Mouse (Mus musculus) skeletal muscle tissue, adult 2 months (tissue): ENCODE data around the gene Sec13.
"Not testable (repeated sequence)": the region's sequence is repeated elsewhere in the genome, so short reads cannot be mapped to it uniquely, and the experiment has no call there.

ENCODE experiments used
- DNase-seq: peaks from one replicate; pipeline ENCODE4 v3.0.0-alpha.2; 2012; ENCODE audit warnings: low read depth, low spot score

The Sec13 gene

GRCm38 (mm10) chr6:113740236-113741217 is at the start of gene Sec13:
Gene Sec13 (minus strand): TSS chr6:113740743.
- DNase-seq = peak; percentile 69

- no peak for DNase-seq
These were observed 47.0 kb upstream of the Sec13 start for GRCm38 (mm10) chr6:113787459-113787968.

DNA sequence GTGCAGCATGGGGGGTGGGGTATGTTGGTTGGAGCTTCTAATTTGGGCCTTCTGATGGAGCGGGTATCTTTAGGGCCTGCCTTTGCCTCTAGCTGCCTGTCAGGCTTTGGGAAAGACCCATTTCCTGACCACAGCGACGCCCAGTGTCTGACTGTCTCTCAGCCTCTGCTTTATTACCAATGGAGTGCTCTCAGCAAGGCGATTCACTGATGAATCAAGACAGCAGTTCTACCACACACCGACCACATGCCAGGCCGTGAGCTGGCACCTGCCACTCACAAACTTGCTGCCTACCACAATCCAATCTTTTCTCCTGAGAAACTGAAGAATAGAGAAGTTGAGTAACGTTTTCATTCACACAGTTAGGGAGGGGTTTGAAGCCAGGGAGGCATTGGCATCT is 45.1 kb upstream of the Sec13 start:
- DNase-seq = no peak

DNA sequence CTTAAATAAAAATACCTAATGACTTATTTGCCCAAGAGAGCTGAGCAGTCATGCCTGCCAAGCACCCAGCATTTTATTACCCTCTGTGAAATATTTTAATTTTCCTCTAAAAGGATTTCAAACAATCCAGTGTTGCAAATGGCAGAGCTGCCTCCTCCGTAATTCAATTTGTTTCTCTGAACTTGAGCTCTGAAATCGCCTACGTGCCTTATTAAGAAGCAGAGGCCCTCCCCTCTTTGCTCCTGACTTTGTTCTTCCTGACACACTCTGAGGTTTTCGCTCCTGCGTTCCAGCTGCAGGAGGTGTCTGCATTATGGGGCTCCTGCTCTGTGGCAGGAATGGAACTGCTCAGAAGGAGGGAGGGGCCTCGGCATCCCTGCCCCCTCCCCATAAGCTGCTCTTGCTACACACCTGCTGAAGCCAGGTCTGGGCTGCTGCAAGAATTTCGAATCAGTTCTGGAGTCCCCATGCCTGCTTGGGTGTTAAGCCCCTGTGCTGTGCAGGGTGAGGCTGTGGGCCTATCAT is 37.7 kb upstream of the Sec13 start:
- DNase-seq = no peak

- DNase-seq = no peak
These were observed 28.3 kb upstream of the Sec13 start for GRCm38 (mm10) chr6:113768804-113769203.

DNA sequence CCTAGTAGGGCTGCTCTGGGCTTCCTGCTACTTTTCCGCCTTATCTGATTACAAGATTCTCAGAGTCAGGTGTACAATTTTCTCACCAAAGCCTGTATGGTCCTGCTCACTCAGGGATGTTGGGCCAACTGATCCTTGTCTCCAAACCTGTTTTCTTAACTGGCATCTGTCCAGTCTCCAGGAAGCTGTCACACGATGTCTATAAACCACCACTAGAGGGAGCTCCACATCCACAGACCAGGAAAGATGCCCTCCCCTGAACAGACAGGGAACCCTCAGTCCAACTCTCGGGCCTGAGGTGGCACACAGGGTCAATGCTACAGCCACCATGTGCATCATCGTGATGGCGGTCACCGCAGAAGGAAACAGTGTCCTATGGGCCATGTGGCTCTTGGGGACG is 21.1 kb upstream of the Sec13 start:
- peak; percentile 67 for DNase-seq

DNA sequence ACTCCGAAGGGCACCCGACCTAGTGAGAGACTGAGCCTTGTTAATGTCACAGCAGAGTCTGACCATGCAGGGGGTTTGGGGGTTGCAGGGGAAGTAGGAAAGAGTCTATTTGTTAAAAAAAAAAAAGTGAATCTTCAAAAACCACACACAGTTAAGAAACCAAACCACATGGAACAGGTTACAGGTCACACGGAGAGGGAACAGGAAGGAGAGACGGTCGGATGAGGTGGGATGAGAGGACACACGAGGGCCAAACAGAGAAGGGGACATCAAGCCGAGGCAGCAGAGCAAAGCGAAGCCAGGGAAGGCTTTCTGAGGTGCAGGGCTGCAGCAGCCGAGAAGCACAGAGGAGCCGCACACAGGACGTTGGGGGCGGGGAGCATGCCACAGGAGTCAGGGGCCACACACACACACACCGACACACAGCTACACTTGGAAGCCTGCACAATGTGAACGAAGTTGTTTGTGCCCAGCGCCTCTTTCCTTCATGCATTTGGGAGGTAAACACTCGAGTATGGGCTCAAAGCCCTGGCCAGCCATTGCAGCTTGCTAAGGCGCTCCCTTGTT is 8.7 kb upstream of the Sec13 start:
- no peak for DNase-seq

DNA sequence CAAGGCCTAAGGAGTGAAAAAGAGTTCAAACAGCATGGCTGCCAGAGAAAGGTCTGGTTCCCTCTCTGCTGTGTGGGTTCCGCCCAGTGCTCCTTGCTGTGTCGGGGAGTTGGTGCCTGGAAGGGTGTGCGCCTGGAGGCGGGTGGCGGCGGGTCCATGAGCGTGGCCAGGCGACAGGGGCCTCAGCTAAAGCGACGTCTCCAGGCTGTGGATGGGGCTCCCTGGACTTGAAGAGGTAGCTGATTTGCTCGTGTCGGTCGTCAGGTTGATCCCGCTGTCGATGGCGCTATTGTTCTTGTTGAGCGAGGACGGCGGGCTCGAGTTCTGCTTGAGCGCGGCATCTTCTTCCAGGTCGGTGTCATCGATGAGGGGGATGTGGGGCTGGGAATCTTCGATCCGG is 7.8 kb upstream of the Sec13 start:
- DNase-seq = no peak

GRCm38 (mm10) chr6:113747284-113747683 is 6.7 kb upstream of the Sec13 start:
- DNase-seq = no peak

DNA sequence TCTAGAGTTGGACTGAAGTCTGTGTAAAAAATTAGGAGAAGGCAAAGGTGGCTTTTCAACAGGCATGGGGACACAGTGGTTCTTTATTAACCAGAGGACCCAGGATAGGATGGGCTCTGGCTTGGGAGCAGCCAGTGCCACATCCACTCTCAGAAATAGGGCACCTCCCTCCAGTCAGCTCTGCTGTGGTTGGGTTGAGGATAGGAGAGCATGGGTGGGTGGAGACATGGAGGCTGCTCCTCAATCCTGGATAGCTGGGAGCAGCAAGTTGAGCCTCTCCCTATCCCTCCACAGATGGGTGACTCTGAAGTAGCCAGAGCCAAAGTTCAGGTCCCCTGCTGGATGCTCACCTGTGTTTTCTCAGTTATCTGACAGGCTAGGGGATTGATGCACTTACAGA is 4.6 kb upstream of the Sec13 start:
- DNase-seq = no peak

DNA sequence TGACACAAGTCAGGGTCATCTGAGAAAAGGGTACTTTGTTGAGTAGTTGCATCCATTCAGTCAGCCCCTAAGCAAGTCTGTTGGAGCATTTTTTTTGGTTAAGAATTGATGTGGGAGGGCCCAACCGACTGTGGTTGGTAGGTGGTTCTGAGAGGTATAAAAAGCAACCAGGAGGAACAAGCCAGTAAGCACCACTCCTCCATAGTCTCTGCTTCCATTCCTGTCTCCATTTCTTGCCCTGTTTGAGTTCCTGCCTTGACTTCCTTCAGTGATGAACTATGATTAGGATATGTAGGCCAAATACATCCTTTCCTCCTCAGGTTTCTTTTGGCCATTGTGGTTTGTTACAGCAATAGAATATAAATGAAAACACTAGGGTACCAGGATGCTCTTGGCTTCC is 2.6 kb upstream of the Sec13 start:
- no peak for DNase-seq

DNA sequence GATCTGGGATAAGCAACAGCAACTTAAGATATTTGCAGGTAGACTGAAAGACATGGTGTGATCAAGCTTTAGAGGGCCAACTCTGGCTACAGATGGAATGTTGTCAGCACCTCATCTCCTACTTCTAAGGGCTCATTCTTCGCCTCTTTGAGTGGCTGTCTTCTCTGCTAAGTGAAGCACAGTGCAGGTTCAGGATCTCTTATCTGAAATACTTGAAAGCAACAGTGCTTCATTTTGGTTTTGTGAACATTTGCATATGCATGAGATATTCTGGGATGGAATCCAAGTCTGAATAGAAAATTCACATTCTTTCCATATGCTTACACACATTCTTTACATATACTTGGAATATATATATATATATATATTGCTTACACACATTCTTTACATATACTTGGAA is 1.8 kb upstream of the Sec13 start:
- DNase-seq = no peak

GRCm38 (mm10) chr6:113741425-113741824 is 882 bp upstream of the Sec13 start:
- peak; percentile 13 for DNase-seq

DNA sequence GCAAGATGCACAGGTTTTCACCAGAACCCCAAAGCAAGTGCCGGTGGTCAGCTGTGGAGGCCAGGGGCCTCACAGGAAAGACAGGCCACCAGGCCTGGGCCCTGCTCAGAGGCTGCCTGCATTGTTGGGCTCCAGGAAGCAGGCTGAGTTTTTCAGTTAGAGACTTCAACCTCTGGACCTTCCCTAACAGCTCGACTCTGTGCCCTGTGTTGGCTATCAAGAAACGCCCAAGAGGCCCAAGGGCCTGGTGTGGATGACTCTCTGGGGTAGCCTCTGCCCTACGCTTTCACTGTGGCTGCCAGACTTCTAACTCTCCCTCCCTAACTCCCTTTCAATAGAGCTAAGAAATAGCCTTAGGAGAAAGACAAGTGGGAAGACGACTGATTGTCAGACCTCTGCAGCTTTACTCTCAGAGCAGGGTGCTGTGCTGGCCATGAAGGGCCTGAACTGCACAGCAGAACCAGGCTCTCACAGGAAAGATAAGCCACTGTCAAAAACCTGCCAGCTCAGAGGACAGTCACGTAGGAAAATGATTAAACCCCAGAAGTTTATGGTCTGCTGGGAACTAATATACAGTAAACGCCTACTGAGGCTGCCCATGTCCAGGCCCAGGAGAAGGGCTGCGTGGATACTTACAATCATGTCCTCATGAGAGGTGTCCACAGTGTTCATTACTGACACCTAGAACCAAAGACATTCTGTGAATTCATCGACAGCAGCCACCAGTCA is 3.1 kb downstream of the Sec13 start:
- no peak for DNase-seq

- no peak for DNase-seq
These were observed 9.2 kb downstream of the Sec13 start for GRCm38 (mm10) chr6:113731296-113731695.

GRCm38 (mm10) chr6:113728181-113728580 is 12.4 kb downstream of the Sec13 start:
- no peak for DNase-seq

DNA sequence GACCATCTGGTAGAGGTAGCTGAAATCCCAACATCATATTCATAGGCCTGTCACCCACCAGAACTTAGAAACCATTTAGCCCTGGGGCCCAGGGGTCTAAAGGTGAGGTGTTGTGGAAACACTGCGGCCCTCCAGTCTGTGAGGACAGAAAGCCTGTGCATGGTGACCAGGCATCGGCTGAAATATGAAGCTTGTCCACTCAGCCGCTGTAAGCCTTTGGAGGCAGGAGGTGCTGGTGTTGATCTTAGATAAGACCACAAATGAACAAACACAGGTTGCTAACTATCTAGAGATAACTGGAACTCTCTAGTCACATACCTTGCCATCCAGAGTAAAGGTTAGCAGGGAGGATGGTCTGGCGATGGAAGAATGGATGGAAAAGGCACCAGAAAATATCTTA is 19.5 kb downstream of the Sec13 start:
- DNase-seq = no peak

GRCm38 (mm10) chr6:113719878-113720277 is 20.7 kb downstream of the Sec13 start, which contains the start of gene Ghrl:
Gene Ghrl (minus strand): TSS chr6:113719880.
- no peak for DNase-seq

GRCm38 (mm10) chr6:113717541-113717940 is 23.0 kb downstream of the Sec13 start:
- no peak for DNase-seq

DNA sequence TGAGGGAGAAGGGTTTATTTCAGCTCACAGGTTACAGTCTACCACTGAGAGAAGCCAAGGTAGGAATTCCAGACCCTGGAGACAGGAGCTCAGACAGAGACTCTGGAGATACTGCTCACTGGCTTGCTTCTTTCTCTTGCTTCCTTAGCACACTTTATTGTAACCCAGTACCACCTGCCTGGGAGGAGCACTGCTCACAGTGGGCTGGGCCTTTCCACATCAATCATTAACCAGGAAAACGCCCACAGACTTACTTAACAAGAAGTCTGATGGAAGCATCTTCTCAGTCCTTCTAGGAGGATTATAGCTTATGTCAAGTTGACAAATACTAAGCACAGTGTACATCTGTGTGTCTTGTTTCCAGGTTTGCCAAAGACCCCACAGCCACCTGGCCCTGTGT is 25.7 kb downstream of the Sec13 start:
- DNase-seq = no peak

- no peak for DNase-seq
These were observed 26.3 kb downstream of the Sec13 start for GRCm38 (mm10) chr6:113714276-113714675.

GRCm38 (mm10) chr6:113713389-113713788 is 27.2 kb downstream of the Sec13 start:
- not testable (repeated sequence) for DNase-seq
